Mouse (Mus musculus) erythroblast, embryonic 14.5 days (primary cell): ENCODE data around the gene Zfp169. TPM values are rescaled to one million over a fixed set of nuclear protein-coding genes. Genes with fewer than 3 reads are reported as not detected.

ENCODE experiments used
- H3K27me3 ChIP-seq: 2 replicates; pipeline ENCODE4 v1.6.1; 2012; ENCODE audit warnings: inconsistent platforms; ENCODE audit not compliant: control insufficient read depth
- H3K36me3 ChIP-seq: 2 replicates; pipeline ENCODE4 v1.6.1; 2012; ENCODE audit warnings: mild to moderate bottlenecking, inconsistent platforms; ENCODE audit not compliant: control insufficient read depth
- H3K4me1 ChIP-seq: 2 replicates; pipeline ENCODE4 v1.6.1; 2012; ENCODE audit warnings: inconsistent platforms; ENCODE audit not compliant: control insufficient read depth
- H3K4me3 ChIP-seq: replicated peaks from 2 replicates; pipeline ENCODE3; 2012; ENCODE audit warnings: moderate library complexity, mild to moderate bottlenecking, inconsistent platforms
- H3K9me3 ChIP-seq: 2 replicates; pipeline ENCODE4 v1.6.1; 2012; ENCODE audit warnings: low read length, inconsistent platforms, mixed read lengths; ENCODE audit not compliant: control insufficient read depth
- GATA1 ChIP-seq: IDR thresholded peaks from 2 replicates; pipeline ENCODE4 v1.6.1; 2012; ENCODE audit warnings: low read length, inconsistent platforms, mixed read lengths
- TAL1 ChIP-seq: IDR thresholded peaks from 3 replicates; pipeline ENCODE4 v1.6.1; 2012; ENCODE audit warnings: low read length, inconsistent platforms, mixed read lengths
- polyA plus RNA-seq: library from polyadenylated mRNA; stranded (reverse); fragments of >175 nt; gene quantifications from 2 replicates; pipeline ENCODE4 v1.2.3, GENCODE M21; 2012

Zfp169 gene
- 0.01 TPM in 1 of 2 replicates, not detected in the other for polyA plus RNA-seq

- Histone ChIP-seq H3K36me3 (no peaks in the 10 kb centered on the region), H3K27me3 (no peaks in the 10 kb centered on the region), H3K9me3 (no peaks in the 10 kb centered on the region), H3K4me3 (peak within 1 kb of the TSS; percentile 85), H3K4me1 (peaks cover 19% of the 10 kb centered on the region)
- TF ChIP-seq GATA1 = no peak
- no peak for TF ChIP-seq TAL1
Observed at GRCm38 (mm10) chr13:48513003-48513929, at the start of gene Zfp169, which contains the start of gene A830005F24Rik. Zfp169 (minus strand) TSS chr13:48513451. A830005F24Rik (plus strand) TSS chr13:48513570.

GRCm38 (mm10) chr13:48562336-48562735, 49.1 kb upstream of the Zfp169 start:
- no peak overlapping the region for H3K4me3 ChIP-seq
- H3K4me1 ChIP-seq = no peaks in the 10 kb centered on the region
- TF ChIP-seq GATA1 (no peak), TAL1 (no peak)
- no peaks in the 10 kb centered on the region for H3K27me3 ChIP-seq
- no peaks in the 10 kb centered on the region for H3K36me3 ChIP-seq
- H3K9me3 ChIP-seq = peaks cover 3% of the 10 kb centered on the region; the same call in 1 of the 2 replicates

- H3K36me3 ChIP-seq = no peaks in the 10 kb centered on the region
- H3K9me3 ChIP-seq = peaks cover 3% of the 10 kb centered on the region; the same call in 1 of the 2 replicates
- no peaks in the 10 kb centered on the region for H3K27me3 ChIP-seq
- H3K4me3 ChIP-seq = no peak overlapping the region
- TF ChIP-seq GATA1 = no peak
- TF ChIP-seq TAL1 = no peak
- no peaks in the 10 kb centered on the region for H3K4me1 ChIP-seq
Observed at GRCm38 (mm10) chr13:48561481-48561880, 48.2 kb upstream of the Zfp169 start.

GRCm38 (mm10) chr13:48555976-48556375, 42.7 kb upstream of the Zfp169 start:
- 0 out of 2 replicates have a peak, but pooled peaks cover 2% of the 10 kb centered on the region for H3K4me1 ChIP-seq
- no peak overlapping the region for H3K4me3 ChIP-seq

GRCm38 (mm10) chr13:48554552-48554951, 41.3 kb upstream of the Zfp169 start:
- no peak overlapping the region for H3K4me3 ChIP-seq
- 0 out of 2 replicates have a peak, but pooled peaks cover 2% of the 10 kb centered on the region for H3K4me1 ChIP-seq
- H3K9me3 ChIP-seq = no peaks in the 10 kb centered on the region
- no peaks in the 10 kb centered on the region for H3K36me3 ChIP-seq
- peaks cover 4% of the 10 kb centered on the region for H3K27me3 ChIP-seq
- no peak for TF ChIP-seq GATA1
- TF ChIP-seq TAL1 = no peak

More at GRCm38 (mm10) chr13:48555976-48556375, 42.7 kb upstream of the Zfp169 start:
- no peaks in the 10 kb centered on the region for H3K9me3 ChIP-seq
- H3K27me3 ChIP-seq = peaks cover 4% of the 10 kb centered on the region
- H3K36me3 ChIP-seq = no peaks in the 10 kb centered on the region
- TF ChIP-seq GATA1 (no peak), TAL1 (no peak)

- H3K27me3 ChIP-seq = peaks cover 4% of the 10 kb centered on the region
Observed at GRCm38 (mm10) chr13:48553511-48553910, 40.3 kb upstream of the Zfp169 start.

GRCm38 (mm10) chr13:48552181-48553090, 39.2 kb upstream of the Zfp169 start:
- TF ChIP-seq GATA1 (no peak), TAL1 (no peak)
- peaks cover 4% of the 10 kb centered on the region; the same call in 1 of the 2 replicates for H3K4me1 ChIP-seq

More at GRCm38 (mm10) chr13:48553511-48553910, 40.3 kb upstream of the Zfp169 start:
- H3K36me3 ChIP-seq = no peaks in the 10 kb centered on the region
- TF ChIP-seq TAL1 (no peak), GATA1 (no peak)
- H3K4me1 ChIP-seq = 0 out of 2 replicates have a peak, but pooled peaks cover 2% of the 10 kb centered on the region
- no peaks in the 10 kb centered on the region for H3K9me3 ChIP-seq
- H3K4me3 ChIP-seq = no peak overlapping the region

GRCm38 (mm10) chr13:48548296-48548695, 35.0 kb upstream of the Zfp169 start:
- peaks cover 28% of the 10 kb centered on the region for H3K4me1 ChIP-seq
- no peak overlapping the region for H3K4me3 ChIP-seq
- no peaks in the 10 kb centered on the region for H3K9me3 ChIP-seq
- peaks cover 4% of the 10 kb centered on the region for H3K27me3 ChIP-seq
- no peak for TF ChIP-seq TAL1
- H3K36me3 ChIP-seq = peaks cover 7% of the 10 kb centered on the region

More at GRCm38 (mm10) chr13:48552181-48553090, 39.2 kb upstream of the Zfp169 start:
- H3K27me3 ChIP-seq = peaks cover 4% of the 10 kb centered on the region
- H3K4me3 ChIP-seq = no peak overlapping the region
- H3K9me3 ChIP-seq = no peaks in the 10 kb centered on the region
- no peaks in the 10 kb centered on the region for H3K36me3 ChIP-seq

GRCm38 (mm10) chr13:48547623-48548022, 34.4 kb upstream of the Zfp169 start:
- H3K4me3 ChIP-seq = no peak overlapping the region
- TF ChIP-seq GATA1 (no peak), TAL1 (no peak)
- no peaks in the 10 kb centered on the region for H3K9me3 ChIP-seq

More at GRCm38 (mm10) chr13:48547623-48548022, 34.4 kb upstream of the Zfp169 start:
- H3K4me1 ChIP-seq = peaks cover 29% of the 10 kb centered on the region
- H3K36me3 ChIP-seq = peaks cover 7% of the 10 kb centered on the region
- H3K27me3 ChIP-seq = peaks cover 4% of the 10 kb centered on the region
